Comparison of ENCODE assay signal across 24 mouse cellular contexts in the genomic region with DNA sequence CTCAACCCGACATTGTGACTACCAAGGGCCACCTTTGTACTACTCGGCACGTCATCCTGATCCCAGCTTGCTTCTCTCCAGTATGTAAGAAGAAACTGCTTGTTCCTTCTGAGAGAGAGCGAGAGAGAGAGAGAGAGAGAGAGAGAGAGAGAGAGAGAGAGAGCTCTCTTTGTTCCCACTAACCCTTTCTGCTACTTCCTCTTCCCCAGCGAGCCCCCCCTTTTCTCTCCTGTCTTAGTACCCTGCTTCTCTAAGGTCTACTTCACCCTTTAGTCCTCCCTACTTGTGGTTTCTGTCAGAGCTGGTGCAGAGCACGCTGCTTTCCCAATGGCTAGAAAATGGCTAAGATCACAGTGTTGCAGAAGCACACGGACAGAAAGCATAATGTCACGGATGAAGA. TPM values are rescaled to one million over a fixed set of nuclear protein-coding genes. Genes with fewer than 3 reads are reported as not detected.
DNase-seq lines count a peak whose midpoint lies in the region; ATAC-seq lines count a peak whose summit lies in the region.
"Had no signal": no experiment of that assay in that cellular context is flagged by ENCODE, and none has a peak within 500 bp of the region (broad histone marks: within the 10 kb centered on the region; RNA-seq: fewer than 3 reads in every experiment).

No protein-coding gene starts in this region.

- WGBS in hindbrain, embryonic 13.5 days, result 78% methylated on average over 8 of the region's 8 CpGs
- 77% methylated on average over 8 of the region's 8 CpGs for WGBS in hindbrain, embryonic 11.5 days

- H3K4me1 ChIP-seq in hindbrain, embryonic 13.5 days (replicated peaks), result peaks cover 53% of the 10 kb centered on the region
- no peaks in the 10 kb centered on the region for H3K4me1 ChIP-seq in hindbrain, embryonic 11.5 days (replicated peaks; ENCODE audit: control insufficient read depth, insufficient read depth, low read length)
- H3K4me1 ChIP-seq in brown adipose tissue, adult 24 weeks (ENCODE audit: control insufficient read depth, insufficient read depth, insufficient read length, low read length), result peaks cover 19% of the 10 kb centered on the region
- peaks cover 23% of the 10 kb centered on the region for H3K4me1 ChIP-seq in megakaryocyte, embryonic 14.5 days

- H3K27ac ChIP-seq in hindbrain, embryonic 13.5 days, result 0 out of 2 replicates have a peak overlapping the region, but pooled peaks have one; percentile 30
- no peak overlapping the region for H3K27ac ChIP-seq in hindbrain, embryonic 11.5 days (ENCODE audit: low read depth, low read length)
- peak overlapping the region; percentile 11; the same call in 1 of the 2 replicates for H3K27ac ChIP-seq in brown adipose tissue, adult 24 weeks (replicated peaks; ENCODE audit: low read depth, low read length)
- H3K27ac ChIP-seq: limb, embryonic 12.5 days; liver, embryonic 14.5 days; lung, embryonic 15.5 days; macrophage; neural tube, embryonic 12.5 days had no signal

- no peak overlapping the region for H3K9ac ChIP-seq in hindbrain, embryonic 13.5 days
- H3K9ac ChIP-seq in hindbrain, embryonic 11.5 days (ENCODE audit: low read depth, low read length), result no peak overlapping the region
- H3K9ac ChIP-seq: limb, embryonic 12.5 days; liver, embryonic 14.5 days; lung, embryonic 15.5 days; neural tube, embryonic 12.5 days had no signal

- no peaks in the 10 kb centered on the region for H3K9me3 ChIP-seq in hindbrain, embryonic 13.5 days
- H3K9me3 ChIP-seq in hindbrain, embryonic 11.5 days (ENCODE audit: control insufficient read depth, low read length), result no peaks in the 10 kb centered on the region
- H3K9me3 ChIP-seq in megakaryocyte, embryonic 14.5 days, result no peaks in the 10 kb centered on the region
- H3K9me3 ChIP-seq: limb, embryonic 12.5 days; lung, embryonic 15.5 days; neural tube, embryonic 12.5 days had no signal

- no peak overlapping the region for H3K4me2 ChIP-seq in hindbrain, embryonic 13.5 days
- no peak overlapping the region for H3K4me2 ChIP-seq in hindbrain, embryonic 11.5 days (replicated peaks; ENCODE audit: low read depth, low read length)
- H3K4me2 ChIP-seq: heart, embryonic 11.5 days; limb, embryonic 12.5 days; lung, embryonic 15.5 days; neural tube, embryonic 12.5 days had no signal

- H3K4me3 ChIP-seq in hindbrain, embryonic 13.5 days, result no peak overlapping the region
- H3K4me3 ChIP-seq in hindbrain, embryonic 11.5 days (ENCODE audit: low read depth, low read length), result no peak overlapping the region
- H3K4me3 ChIP-seq in brown adipose tissue, adult 24 weeks (ENCODE audit: insufficient read depth, low read depth, low read length), result no peak overlapping the region
- H3K4me3 ChIP-seq in megakaryocyte, embryonic 14.5 days (replicated peaks), result peak overlapping the region; percentile 30
- H3K4me3 ChIP-seq: limb, embryonic 12.5 days; lung, embryonic 15.5 days; neural tube, embryonic 12.5 days had no signal

- DNase-seq in hindbrain, embryonic 11.5 days (ENCODE audit: low spot score), result no peak
- DNase-seq in 416B (ENCODE audit: low read depth), result peak; percentile 24
- no peak for DNase-seq in thymus, postnatal 14 days
- no peak for DNase-seq in adrenal gland, adult 8-10 months
- DNase-seq: adrenal gland, adult 2 months; cerebellum, adult 11 months; cerebellum, postnatal 25 days; gastrocnemius, postnatal 36 days; heart, postnatal 10 days; kidney, postnatal 4 days; right cerebral cortex, adult 18-20 months; thymus, postnatal 4 days had no signal

- ATAC-seq in hindbrain, embryonic 13.5 days (ENCODE audit: low FRiP score), result no peak
- ATAC-seq in hindbrain, embryonic 11.5 days (ENCODE audit: low FRiP score), result no peak
- ATAC-seq: forebrain, embryonic 14.5 days; hindbrain, embryonic 16.5 days; intestine, embryonic 16.5 days had no signal

- no peaks in the 10 kb centered on the region for H3K36me3 ChIP-seq in hindbrain, embryonic 13.5 days
- no peaks in the 10 kb centered on the region for H3K36me3 ChIP-seq in hindbrain, embryonic 11.5 days (ENCODE audit: control insufficient read depth, insufficient read depth, low read length)
- no peaks in the 10 kb centered on the region for H3K36me3 ChIP-seq in megakaryocyte, embryonic 14.5 days (replicated peaks; ENCODE audit: low read length)
- H3K36me3 ChIP-seq: limb, embryonic 12.5 days; lung, embryonic 15.5 days; neural tube, embryonic 12.5 days had no signal

- H3K27me3 ChIP-seq in hindbrain, embryonic 13.5 days, result no peaks in the 10 kb centered on the region
- H3K27me3 ChIP-seq in hindbrain, embryonic 11.5 days (ENCODE audit: control insufficient read depth, insufficient read depth, low read length), result no peaks in the 10 kb centered on the region
- peaks cover 22% of the 10 kb centered on the region for H3K27me3 ChIP-seq in megakaryocyte, embryonic 14.5 days (replicated peaks)
- H3K27me3 ChIP-seq: limb, embryonic 12.5 days; lung, embryonic 15.5 days; neural tube, embryonic 12.5 days had no signal

RNA-seq across cellular contexts. Expression of gene Rcan1, which starts 30.4 kb away (rescaled TPM):
- polyA plus RNA-seq in hindbrain, embryonic 13.5 days (2015; fragmentation: Nextera tagmentation; extraction: Ambion mirVana), result 56.5 and 56.6 TPM in 2 replicates
- 39.3 and 45.3 TPM in 2 replicates for polyA plus RNA-seq in hindbrain, embryonic 11.5 days (2014; fragmentation: Nextera tagmentation; extraction: Ambion mirVana)
- 22.2 and 44.4 TPM in 2 replicates for polyA plus RNA-seq in brown adipose tissue, adult 24 weeks (2012; ENCODE audit: insufficient read depth, insufficient read length, missing spikeins)
- polyA plus RNA-seq in megakaryocyte, embryonic 14.5 days (2012; ENCODE audit: insufficient read depth, low replicate concordance), result 2.4 and 3.6 TPM in 2 replicates
- total RNA-seq in adrenal gland, adult 8-10 months (2022), result 10 to 100 TPM; 16.0 to 23.4 (median 19.0) TPM

RNA-seq across cellular contexts. Expression of gene Clic6, which starts 45.3 kb away (rescaled TPM):
- polyA plus RNA-seq in hindbrain, embryonic 13.5 days (2015; fragmentation: Nextera tagmentation; extraction: Ambion mirVana), result 4.8 and 11.5 TPM in 2 replicates
- polyA plus RNA-seq in hindbrain, embryonic 11.5 days (2014; fragmentation: Nextera tagmentation; extraction: Ambion mirVana), result 3.4 and 4.8 TPM in 2 replicates
- not detected in 2 replicates for polyA plus RNA-seq in brown adipose tissue, adult 24 weeks (2012; ENCODE audit: insufficient read depth, insufficient read length, missing spikeins)
- polyA plus RNA-seq in megakaryocyte, embryonic 14.5 days (2012; ENCODE audit: insufficient read depth, low replicate concordance), result not detected in 2 replicates
- under 1 TPM; 0.17 to 0.55 (median 0.32) TPM for total RNA-seq in adrenal gland, adult 8-10 months (2022)
- polyA plus RNA-seq: macrophage had no signal
